Mouse (Mus musculus): ENCODE results near the gene Man2a1. TPM values are rescaled to one million over a fixed set of nuclear protein-coding genes. Genes with fewer than 3 reads are reported as not detected.

Man2a1 gene
- polyA plus RNA-seq, 1 experiment from 2014 or later: 6.2 TPM

- ATAC-seq (ENCODE audit: low FRiP score): no peak
- H3K27ac ChIP-seq: no peak overlapping the region
- H3K4me3 ChIP-seq: no peak overlapping the region
- peaks cover 3% of the 10 kb centered on the region for H3K36me3 ChIP-seq
- no peaks in the 10 kb centered on the region for H3K9me3 ChIP-seq
- WGBS: 94% methylated on average over 4 of the region's 4 CpGs
- H3K4me2 ChIP-seq: no peak overlapping the region
- no peaks in the 10 kb centered on the region for H3K27me3 ChIP-seq
- no peaks in the 10 kb centered on the region for H3K4me1 ChIP-seq (replicated peaks)
- H3K9ac ChIP-seq: no peak overlapping the region
Measured at GRCm38 (mm10) chr17:64684088-64684487, 83.6 kb downstream of the Man2a1 start.

- ATAC-seq (ENCODE audit: low FRiP score): no peak
- Histone ChIP-seq H3K4me1 (replicated peaks) (no peaks in the 10 kb centered on the region), H3K9me3 (0 out of 2 replicates have a peak, but pooled peaks cover 4% of the 10 kb centered on the region), H3K9ac (no peak overlapping the region), H3K27me3 (no peaks in the 10 kb centered on the region), H3K4me3 (no peak overlapping the region), H3K27ac (no peak overlapping the region), H3K36me3 (peaks cover 12% of the 10 kb centered on the region), H3K4me2 (no peak overlapping the region)
- 91% methylated on average over 6 of the region's 6 CpGs for WGBS
Measured at GRCm38 (mm10) chr17:64685216-64685903, 84.8 kb downstream of the Man2a1 start.

- Histone ChIP-seq H3K4me2 (no peak overlapping the region), H3K27me3 (no peaks in the 10 kb centered on the region), H3K9ac (no peak overlapping the region), H3K9me3 (0 out of 2 replicates have a peak, but pooled peaks cover 4% of the 10 kb centered on the region), H3K4me1 (replicated peaks) (no peaks in the 10 kb centered on the region), H3K27ac (no peak overlapping the region), H3K36me3 (peaks cover 21% of the 10 kb centered on the region), H3K4me3 (no peak overlapping the region)
- 97% methylated on average over 3 of the region's 3 CpGs for WGBS
- ATAC-seq (ENCODE audit: low FRiP score): no peak
Measured at GRCm38 (mm10) chr17:64689614-64690013, 89.1 kb downstream of the Man2a1 start.

- no peak overlapping the region for H3K4me3 ChIP-seq
- no peak overlapping the region for H3K4me2 ChIP-seq
- ATAC-seq (ENCODE audit: low FRiP score): no peak
- no peaks in the 10 kb centered on the region for H3K27me3 ChIP-seq
- H3K36me3 ChIP-seq: peaks cover 7% of the 10 kb centered on the region
- no peak overlapping the region for H3K27ac ChIP-seq
- H3K4me1 ChIP-seq (replicated peaks): no peaks in the 10 kb centered on the region
- no peaks in the 10 kb centered on the region for H3K9me3 ChIP-seq
- 67% methylated on average over 10 of the region's 10 CpGs for WGBS
- H3K9ac ChIP-seq: no peak overlapping the region
Measured at GRCm38 (mm10) chr17:64697277-64697831, 96.8 kb downstream of the Man2a1 start.

- 86% methylated on average over 8 of the region's 8 CpGs for WGBS
- H3K4me3 ChIP-seq: no peak overlapping the region
Measured at GRCm38 (mm10) chr17:64698516-64698915, 98.0 kb downstream of the Man2a1 start.

GRCm38 (mm10) chr17:64703649-64704230 lies 103.2 kb downstream of the Man2a1 start:
- ATAC-seq (ENCODE audit: low FRiP score): no peak
- WGBS: 90% methylated on average over 4 of the region's 4 CpGs
- Histone ChIP-seq H3K27ac (no peak overlapping the region), H3K9me3 (no peaks in the 10 kb centered on the region), H3K9ac (no peak overlapping the region), H3K4me3 (no peak overlapping the region), H3K4me2 (no peak overlapping the region), H3K36me3 (no peaks in the 10 kb centered on the region), H3K27me3 (no peaks in the 10 kb centered on the region), H3K4me1 (replicated peaks) (peaks cover 8% of the 10 kb centered on the region; the same call in 1 of the 2 replicates)

More at GRCm38 (mm10) chr17:64698516-64698915, 98.0 kb downstream of the Man2a1 start:
- Histone ChIP-seq H3K9ac (no peak overlapping the region), H3K36me3 (peaks cover 7% of the 10 kb centered on the region), H3K9me3 (no peaks in the 10 kb centered on the region), H3K27ac (no peak overlapping the region), H3K27me3 (no peaks in the 10 kb centered on the region), H3K4me1 (replicated peaks) (peaks cover 3% of the 10 kb centered on the region; the same call in 1 of the 2 replicates), H3K4me2 (no peak overlapping the region)
- ATAC-seq (ENCODE audit: low FRiP score): no peak

GRCm38 (mm10) chr17:64707529-64707928 lies 107.0 kb downstream of the Man2a1 start:
- H3K4me1 ChIP-seq (replicated peaks): peaks cover 8% of the 10 kb centered on the region; the same call in 1 of the 2 replicates
- no peak overlapping the region for H3K4me3 ChIP-seq
- no peaks in the 10 kb centered on the region for H3K9me3 ChIP-seq
- H3K9ac ChIP-seq: no peak overlapping the region
- no peaks in the 10 kb centered on the region for H3K27me3 ChIP-seq
- no peak overlapping the region for H3K4me2 ChIP-seq
- WGBS: 73% methylated on average over 6 of the region's 6 CpGs
- no peak overlapping the region for H3K27ac ChIP-seq
- H3K36me3 ChIP-seq: 0 out of 2 replicates have a peak, but pooled peaks cover 4% of the 10 kb centered on the region
- no peak for ATAC-seq (ENCODE audit: low FRiP score)

GRCm38 (mm10) chr17:64716318-64716717 lies 115.8 kb downstream of the Man2a1 start:
- Histone ChIP-seq H3K4me1 (replicated peaks) (peaks cover 3% of the 10 kb centered on the region; the same call in 1 of the 2 replicates), H3K27me3 (no peaks in the 10 kb centered on the region), H3K27ac (no peak overlapping the region), H3K9ac (no peak overlapping the region), H3K4me3 (no peak overlapping the region), H3K4me2 (no peak overlapping the region), H3K36me3 (peaks cover 24% of the 10 kb centered on the region), H3K9me3 (no peaks in the 10 kb centered on the region)
- WGBS: 88% methylated on average over 4 of the region's 4 CpGs
- ATAC-seq (ENCODE audit: low FRiP score): no peak

GRCm38 (mm10) chr17:64719760-64720159 lies 119.2 kb downstream of the Man2a1 start:
- H3K4me3 ChIP-seq: no peak overlapping the region
- no peaks in the 10 kb centered on the region for H3K27me3 ChIP-seq
- H3K4me2 ChIP-seq: no peak overlapping the region
- WGBS: 64% methylated on average over 5 of the region's 5 CpGs
- ATAC-seq (ENCODE audit: low FRiP score): no peak
- H3K9me3 ChIP-seq: no peaks in the 10 kb centered on the region
- peaks cover 3% of the 10 kb centered on the region; the same call in 1 of the 2 replicates for H3K4me1 ChIP-seq (replicated peaks)
- no peak overlapping the region for H3K9ac ChIP-seq
- H3K36me3 ChIP-seq: peaks cover 11% of the 10 kb centered on the region
- H3K27ac ChIP-seq: no peak overlapping the region

GRCm38 (mm10) chr17:64721112-64721511 lies 120.6 kb downstream of the Man2a1 start:
- no peaks in the 10 kb centered on the region for H3K27me3 ChIP-seq
- ATAC-seq (ENCODE audit: low FRiP score): no peak
- no peak overlapping the region for H3K4me3 ChIP-seq

GRCm38 (mm10) chr17:64723162-64723561 lies 122.6 kb downstream of the Man2a1 start:
- Histone ChIP-seq H3K4me1 (replicated peaks) (peaks cover 3% of the 10 kb centered on the region; the same call in 1 of the 2 replicates), H3K36me3 (0 out of 2 replicates have a peak, but pooled peaks cover 3% of the 10 kb centered on the region), H3K4me3 (no peak overlapping the region), H3K27ac (no peak overlapping the region), H3K27me3 (no peaks in the 10 kb centered on the region), H3K9me3 (no peaks in the 10 kb centered on the region), H3K9ac (no peak overlapping the region), H3K4me2 (no peak overlapping the region)
- 92% methylated on average over 1 of the region's 1 CpGs for WGBS
- ATAC-seq (ENCODE audit: low FRiP score): no peak

More at GRCm38 (mm10) chr17:64721112-64721511, 120.6 kb downstream of the Man2a1 start:
- Histone ChIP-seq H3K4me1 (replicated peaks) (peaks cover 3% of the 10 kb centered on the region; the same call in 1 of the 2 replicates), H3K9me3 (no peaks in the 10 kb centered on the region), H3K4me2 (no peak overlapping the region), H3K27ac (no peak overlapping the region), H3K36me3 (peaks cover 5% of the 10 kb centered on the region; the same call in 1 of the 2 replicates), H3K9ac (no peak overlapping the region)
- 81% methylated on average over 5 of the region's 5 CpGs for WGBS

- Histone ChIP-seq H3K36me3 (no peaks in the 10 kb centered on the region), H3K9me3 (no peaks in the 10 kb centered on the region), H3K27ac (no peak overlapping the region), H3K4me1 (replicated peaks) (no peaks in the 10 kb centered on the region), H3K27me3 (no peaks in the 10 kb centered on the region), H3K9ac (no peak overlapping the region), H3K4me2 (no peak overlapping the region), H3K4me3 (no peak overlapping the region)
- ATAC-seq (ENCODE audit: low FRiP score): no peak
- 89% methylated on average over 3 of the region's 3 CpGs for WGBS
Measured at GRCm38 (mm10) chr17:64725214-64725613, 124.7 kb downstream of the Man2a1 start.

Measured in hindbrain, embryonic 13.5 days (tissue).